Mouse (Mus musculus) bone marrow, adult 2 months (tissue): ENCODE data around the gene Rhoh. TPM values are rescaled to one million over a fixed set of nuclear protein-coding genes. Genes with fewer than 3 reads are reported as not detected.

Source experiments
- H3K27ac ChIP-seq: fragments of 200-500 bp; 2 replicates; pipeline ENCODE4 v1.5.1; 2012; ENCODE audit warnings: low read depth, mild to moderate bottlenecking, control low read depth, inconsistent platforms, low read length; ENCODE audit not compliant: control insufficient read depth, poor library complexity, insufficient read depth
- H3K4me1 ChIP-seq: fragments of 200-500 bp; 2 replicates; pipeline ENCODE4 v1.6.1; 2011; ENCODE audit warnings: low read length; ENCODE audit not compliant: control insufficient read depth, insufficient read depth
- H3K4me3 ChIP-seq: fragments of 200-500 bp; replicated peaks from 2 replicates; pipeline ENCODE3; 2011; ENCODE audit warnings: mild to moderate bottlenecking, low read depth, low read length, control low read depth; ENCODE audit not compliant: control insufficient read depth
- CTCF ChIP-seq: fragments of 200-500 bp; IDR thresholded peaks from 2 replicates; pipeline ENCODE4 v1.5.1; 2011; ENCODE audit warnings: low read length, control low read depth; ENCODE audit not compliant: control insufficient read depth, insufficient read depth
- POLR2A ChIP-seq: fragments of 200-500 bp; IDR thresholded peaks from 2 replicates; pipeline ENCODE4 v1.6.1; 2011; ENCODE audit warnings: low read depth, mild to moderate bottlenecking, control low read depth, low read length, borderline replicate concordance; ENCODE audit not compliant: control insufficient read depth
- WGBS: fragments of 180-500 bp; shearing (Covaris S2); methylation state at CpG from one replicate; pipeline ENCODE4 v1.1.7; 2018; 5-methylcytosine and 5-hydroxymethylcytosine counted together
- polyA plus RNA-seq: library from polyadenylated mRNA; stranded (reverse); fragments of >200 nt; gene quantifications from 2 replicates; pipeline ENCODE4 v1.2.4, GENCODE M21; 2011; ENCODE audit warnings: low replicate concordance; ENCODE audit not compliant: missing spikeins, insufficient read depth, insufficient read length

Gene Rhoh
- polyA plus RNA-seq, 1 experiment: 18.4 TPM

DNA sequence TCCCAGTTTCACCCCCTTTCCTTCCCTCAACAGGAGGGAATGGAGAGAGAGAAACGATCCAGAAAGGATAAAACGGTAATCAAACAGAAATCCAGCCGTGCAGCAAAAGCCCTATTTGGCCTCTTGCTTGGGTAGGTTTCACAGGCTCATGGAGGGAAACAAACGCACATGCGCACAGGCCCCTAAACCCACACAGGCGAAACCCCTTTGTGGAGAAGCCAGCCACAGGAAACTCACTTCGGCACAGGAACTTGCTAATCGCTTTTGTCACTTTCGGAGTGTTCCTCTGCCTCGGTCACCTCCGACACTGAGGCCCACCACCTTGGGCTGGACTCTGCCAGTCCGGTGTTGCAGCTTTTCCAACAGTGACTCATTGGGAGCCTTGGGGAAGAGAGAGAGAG lies 2.3 kb downstream of the Rhoh start:
- Histone ChIP-seq H3K27ac (peak overlapping the region; percentile 88), H3K4me1 (peaks cover 5% of the 10 kb centered on the region), H3K4me3 (peak overlapping the region; percentile 76)
- 2% methylated on average over 12 of the region's 12 CpGs for WGBS
- TF ChIP-seq CTCF (no peak), POLR2A (no peak)

DNA sequence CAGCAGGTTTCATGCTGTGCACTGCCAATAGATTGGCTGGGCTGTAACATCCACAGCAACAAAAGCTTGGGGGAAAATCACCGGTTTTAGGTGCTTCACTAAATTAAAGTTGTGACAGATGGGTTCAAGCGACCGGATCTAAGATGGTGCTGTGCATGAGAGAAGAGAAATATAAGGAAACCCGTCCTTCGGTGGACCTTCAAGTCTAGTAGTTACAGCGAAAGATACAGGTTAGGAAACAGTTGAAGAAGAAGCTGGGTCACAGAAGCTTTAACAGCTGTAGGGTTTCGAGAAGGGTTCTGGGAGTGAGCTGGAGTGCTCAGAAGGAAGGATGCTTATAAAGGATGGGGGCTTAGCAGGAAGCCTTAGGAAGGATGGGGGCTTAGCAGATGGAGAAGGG lies 3.5 kb downstream of the Rhoh start:
- H3K4me3 ChIP-seq: peak overlapping the region; percentile 58
- WGBS: 3% methylated on average over 7 of the region's 7 CpGs
- peaks cover 6% of the 10 kb centered on the region for H3K4me1 ChIP-seq
- H3K27ac ChIP-seq: no peak overlapping the region
- TF ChIP-seq CTCF: no peak
- TF ChIP-seq POLR2A: no peak

- H3K4me1 ChIP-seq: peaks cover 6% of the 10 kb centered on the region
- peak overlapping the region; percentile 58 for H3K4me3 ChIP-seq
- WGBS: 9% methylated on average over 3 of the region's 3 CpGs
- H3K27ac ChIP-seq: no peak overlapping the region
- TF ChIP-seq CTCF (no peak), POLR2A (no peak)
Measured at GRCm38 (mm10) chr5:65864946-65865345, 3.9 kb downstream of the Rhoh start.

- 60% methylated on average over 6 of the region's 6 CpGs for WGBS
- Histone ChIP-seq H3K4me1 (peaks cover 2% of the 10 kb centered on the region; the same call in 1 of the 2 replicates), H3K27ac (no peak overlapping the region), H3K4me3 (peak overlapping the region; percentile 13)
- TF ChIP-seq CTCF: no peak
Measured at GRCm38 (mm10) chr5:65866591-65866990, 5.6 kb downstream of the Rhoh start.

GRCm38 (mm10) chr5:65867380-65868116 lies 6.5 kb downstream of the Rhoh start:
- H3K27ac ChIP-seq: no peak overlapping the region; the same call in 1 of the 2 replicates
- TF ChIP-seq POLR2A (no peak), CTCF (no peak)
- peaks cover 5% of the 10 kb centered on the region; the same call in 1 of the 2 replicates for H3K4me1 ChIP-seq
- no peak overlapping the region for H3K4me3 ChIP-seq
- WGBS: 7% methylated on average over 7 of the region's 7 CpGs

DNA sequence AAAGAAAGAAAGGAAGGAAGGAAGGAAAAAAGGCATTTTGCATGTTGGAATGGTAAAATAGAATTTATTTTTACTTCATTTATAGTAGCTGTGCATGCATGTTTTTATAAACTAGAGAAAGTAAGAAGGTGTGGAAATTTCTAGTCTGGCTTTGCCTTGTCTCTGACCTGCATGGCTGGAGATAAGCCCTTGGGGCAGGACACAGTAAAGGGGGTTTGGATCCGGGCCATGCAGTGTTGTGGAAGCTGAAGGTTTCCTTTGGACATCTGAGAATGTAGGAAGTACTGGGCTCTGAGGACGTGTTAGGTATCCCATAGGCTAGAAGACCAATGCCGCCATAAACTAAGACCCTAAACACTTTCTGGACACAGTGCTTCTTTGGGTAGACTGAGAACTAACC lies 7.4 kb downstream of the Rhoh start:
- no peak overlapping the region for H3K4me3 ChIP-seq
- peaks cover 7% of the 10 kb centered on the region for H3K4me1 ChIP-seq
- H3K27ac ChIP-seq: no peak overlapping the region
- 37% methylated on average over 3 of the region's 3 CpGs for WGBS
- no peak for TF ChIP-seq POLR2A
- TF ChIP-seq CTCF: no peak

DNA sequence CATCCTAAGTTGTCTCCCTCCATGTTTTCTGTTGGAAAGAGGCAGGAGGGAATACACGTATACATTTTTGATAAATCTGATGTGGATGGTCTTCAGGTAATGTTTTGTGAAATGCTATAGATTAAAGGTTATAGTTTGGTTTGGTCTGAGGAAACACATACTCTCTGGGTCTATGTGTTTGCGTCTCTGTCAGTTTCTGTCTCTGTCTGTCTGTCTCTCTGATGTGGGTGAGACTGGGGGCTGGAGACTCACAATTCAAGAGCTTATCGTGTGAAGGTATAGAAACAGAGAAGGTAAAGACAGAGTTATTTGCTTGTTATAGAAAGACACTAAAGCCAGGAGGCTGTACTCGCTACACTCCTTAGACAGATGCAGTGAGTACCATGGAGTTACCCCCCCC lies 8.6 kb downstream of the Rhoh start:
- Histone ChIP-seq H3K27ac (no peak overlapping the region), H3K4me1 (peaks cover 7% of the 10 kb centered on the region), H3K4me3 (no peak overlapping the region)
- TF ChIP-seq POLR2A: no peak
- TF ChIP-seq CTCF: no peak
- 89% methylated on average over 4 of the region's 4 CpGs for WGBS

- no peak for TF ChIP-seq CTCF
- TF ChIP-seq POLR2A: no peak
- WGBS: 86% methylated on average over 13 of the region's 13 CpGs
- Histone ChIP-seq H3K4me1 (peaks cover 7% of the 10 kb centered on the region), H3K4me3 (no peak overlapping the region), H3K27ac (no peak overlapping the region)
Measured at GRCm38 (mm10) chr5:65871276-65871875, 10.4 kb downstream of the Rhoh start.

DNA sequence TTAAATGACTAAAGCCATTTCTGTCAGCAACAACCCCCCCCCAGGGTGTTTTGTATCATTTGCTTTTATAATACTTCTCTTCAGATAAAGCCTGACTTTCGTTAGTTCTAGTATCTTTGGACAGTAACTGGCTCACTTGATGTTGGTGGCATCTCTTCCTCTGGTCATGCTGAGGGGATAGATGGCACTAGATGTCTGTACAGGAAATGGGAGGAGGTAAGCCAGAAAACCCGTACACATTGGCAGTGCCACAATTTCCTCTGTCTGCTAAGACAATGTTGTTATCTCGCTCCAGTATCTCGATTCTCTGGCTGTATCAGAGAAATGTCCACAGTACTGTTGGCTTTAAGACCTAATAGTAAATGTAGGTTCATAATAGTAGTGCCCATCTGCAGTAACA lies 12.2 kb downstream of the Rhoh start:
- Histone ChIP-seq H3K27ac (no peak overlapping the region), H3K4me1 (peaks cover 7% of the 10 kb centered on the region), H3K4me3 (no peak overlapping the region)
- TF ChIP-seq POLR2A: no peak
- no peak for TF ChIP-seq CTCF
- WGBS: 5% methylated on average over 4 of the region's 4 CpGs

DNA sequence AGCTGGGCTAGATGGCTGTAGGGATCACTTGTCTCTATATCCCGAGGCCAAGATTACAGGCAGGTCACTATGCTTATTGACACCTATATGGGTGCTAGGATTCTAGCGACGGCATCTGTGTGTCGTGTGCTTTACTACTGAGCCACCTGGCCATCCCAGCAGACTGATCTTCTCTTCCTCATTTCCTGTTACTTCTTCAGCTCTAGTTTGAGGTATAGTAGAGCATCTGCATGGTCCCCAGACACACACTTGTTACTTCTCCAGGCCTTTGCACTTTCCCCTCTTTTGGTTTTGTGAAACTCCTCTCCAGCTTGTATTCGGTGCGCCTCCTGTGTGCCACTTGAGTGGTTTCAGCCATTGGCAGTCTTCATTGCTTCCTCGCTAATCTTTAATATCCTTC lies 14.3 kb downstream of the Rhoh start:
- no peak for TF ChIP-seq CTCF
- TF ChIP-seq POLR2A: no peak
- Histone ChIP-seq H3K4me1 (peaks cover 5% of the 10 kb centered on the region), H3K27ac (no peak overlapping the region), H3K4me3 (no peak overlapping the region)
- 84% methylated on average over 7 of the region's 7 CpGs for whole genome bisulfite sequencing
